Mouse (Mus musculus): ENCODE data around the gene Mtcl1. TPM values are rescaled to one million over a fixed set of nuclear protein-coding genes. Genes with fewer than 3 reads are reported as not detected.
"Not testable (repeated sequence)": the region's sequence is repeated elsewhere in the genome, so short reads cannot be mapped to it uniquely, and the experiment has no call there.

The Mtcl1 gene
- polyA plus RNA-seq, 1 experiment from 2014 or later = 0.83 TPM

GRCm38 (mm10) chr17:66447007-66447312, 2.6 kb downstream of the Mtcl1 start:
- 66% methylated on average over 7 of the region's 7 CpGs for WGBS
- Histone ChIP-seq H3K4me3 (peak overlapping the region; percentile 85), H3K4me1 (replicated peaks) (peaks cover 27% of the 10 kb centered on the region), H3K4me2 (peak overlapping the region; percentile 100), H3K27ac (no peak overlapping the region), H3K36me3 (no peaks in the 10 kb centered on the region), H3K9me3 (replicated peaks) (no peaks in the 10 kb centered on the region), H3K9ac (no peak overlapping the region), H3K27me3 (peaks cover 48% of the 10 kb centered on the region)
- no peak for ATAC-seq (replicated peaks; ENCODE audit: insufficient number of reproducible peaks, insufficient read depth, low FRiP score, low read depth)

GRCm38 (mm10) chr17:66446196-66447006, 3.1 kb downstream of the Mtcl1 start:
- peak overlapping the region; percentile 100; the same call in 1 of the 2 replicates for H3K4me2 ChIP-seq
- H3K36me3 ChIP-seq = no peaks in the 10 kb centered on the region
- no peak overlapping the region for H3K9ac ChIP-seq
- 62% methylated on average over 7 of the region's 7 CpGs for WGBS
- H3K4me3 ChIP-seq = 0 out of 2 replicates have a peak overlapping the region, but pooled peaks have one; percentile 85
- no peak overlapping the region for H3K27ac ChIP-seq
- no peaks in the 10 kb centered on the region for H3K9me3 ChIP-seq (replicated peaks)
- peaks cover 27% of the 10 kb centered on the region for H3K4me1 ChIP-seq (replicated peaks)
- H3K27me3 ChIP-seq = peaks cover 42% of the 10 kb centered on the region
- ATAC-seq (replicated peaks; ENCODE audit: insufficient number of reproducible peaks, insufficient read depth, low FRiP score, low read depth) = no peak

GRCm38 (mm10) chr17:66444059-66444700, 5.4 kb downstream of the Mtcl1 start:
- peaks cover 26% of the 10 kb centered on the region for H3K27me3 ChIP-seq
- H3K4me2 ChIP-seq = no peak overlapping the region
- WGBS = 71% methylated on average over 9 of the region's 9 CpGs
- no peaks in the 10 kb centered on the region for H3K36me3 ChIP-seq
- no peak for ATAC-seq (replicated peaks; ENCODE audit: insufficient number of reproducible peaks, insufficient read depth, low FRiP score, low read depth)
- H3K9ac ChIP-seq = no peak overlapping the region
- H3K4me1 ChIP-seq (replicated peaks) = peaks cover 14% of the 10 kb centered on the region
- H3K4me3 ChIP-seq = no peak overlapping the region
- no peaks in the 10 kb centered on the region for H3K9me3 ChIP-seq (replicated peaks)
- no peak overlapping the region for H3K27ac ChIP-seq

- Histone ChIP-seq H3K9me3 (replicated peaks) (no peaks in the 10 kb centered on the region), H3K4me2 (no peak overlapping the region)
Observed at GRCm38 (mm10) chr17:66439888-66440287, 9.7 kb downstream of the Mtcl1 start.

GRCm38 (mm10) chr17:66439051-66439753, 10.3 kb downstream of the Mtcl1 start:
- H3K27ac ChIP-seq = no peak overlapping the region
- H3K4me3 ChIP-seq = no peak overlapping the region
- 44% methylated on average over 11 of the region's 11 CpGs for WGBS
- H3K4me2 ChIP-seq = no peak overlapping the region
- no peaks in the 10 kb centered on the region for H3K4me1 ChIP-seq (replicated peaks)
- no peak overlapping the region for H3K9ac ChIP-seq
- H3K27me3 ChIP-seq = no peaks in the 10 kb centered on the region
- ATAC-seq (replicated peaks; ENCODE audit: insufficient number of reproducible peaks, insufficient read depth, low FRiP score, low read depth) = no peak
- H3K36me3 ChIP-seq = no peaks in the 10 kb centered on the region
- H3K9me3 ChIP-seq (replicated peaks) = no peaks in the 10 kb centered on the region

More at GRCm38 (mm10) chr17:66439888-66440287, 9.7 kb downstream of the Mtcl1 start:
- Histone ChIP-seq H3K27me3 (no peaks in the 10 kb centered on the region), H3K27ac (no peak overlapping the region), H3K4me3 (no peak overlapping the region), H3K4me1 (replicated peaks) (no peaks in the 10 kb centered on the region), H3K9ac (no peak overlapping the region), H3K36me3 (no peaks in the 10 kb centered on the region)
- WGBS = 79% methylated on average over 8 of the region's 8 CpGs
- no peak for ATAC-seq (replicated peaks; ENCODE audit: insufficient number of reproducible peaks, insufficient read depth, low FRiP score, low read depth)

- ATAC-seq (replicated peaks; ENCODE audit: insufficient number of reproducible peaks, insufficient read depth, low FRiP score, low read depth) = no peak
- Histone ChIP-seq H3K27ac (no peak overlapping the region), H3K9ac (no peak overlapping the region), H3K4me1 (replicated peaks) (no peaks in the 10 kb centered on the region), H3K4me2 (no peak overlapping the region), H3K9me3 (replicated peaks) (no peaks in the 10 kb centered on the region), H3K27me3 (no peaks in the 10 kb centered on the region), H3K36me3 (no peaks in the 10 kb centered on the region), H3K4me3 (no peak overlapping the region)
- WGBS = 81% methylated on average over 12 of the region's 12 CpGs
Observed at GRCm38 (mm10) chr17:66438137-66438536, 11.4 kb downstream of the Mtcl1 start.

GRCm38 (mm10) chr17:66436811-66437210, 12.7 kb downstream of the Mtcl1 start:
- Histone ChIP-seq H3K27ac (no peak overlapping the region), H3K9ac (no peak overlapping the region), H3K4me1 (replicated peaks) (no peaks in the 10 kb centered on the region), H3K4me3 (no peak overlapping the region), H3K4me2 (no peak overlapping the region), H3K9me3 (replicated peaks) (no peaks in the 10 kb centered on the region), H3K27me3 (no peaks in the 10 kb centered on the region), H3K36me3 (no peaks in the 10 kb centered on the region)
- WGBS = 79% methylated on average over 8 of the region's 8 CpGs
- ATAC-seq (replicated peaks; ENCODE audit: insufficient number of reproducible peaks, insufficient read depth, low FRiP score, low read depth) = no peak

GRCm38 (mm10) chr17:66435982-66436381, 13.6 kb downstream of the Mtcl1 start:
- WGBS = 91% methylated on average over 15 of the region's 15 CpGs
- no peaks in the 10 kb centered on the region for H3K9me3 ChIP-seq (replicated peaks)
- no peak overlapping the region for H3K4me2 ChIP-seq
- H3K4me1 ChIP-seq (replicated peaks) = no peaks in the 10 kb centered on the region
- no peaks in the 10 kb centered on the region for H3K36me3 ChIP-seq
- H3K9ac ChIP-seq = no peak overlapping the region
- no peak overlapping the region for H3K27ac ChIP-seq
- H3K4me3 ChIP-seq = no peak overlapping the region
- no peak for ATAC-seq (replicated peaks; ENCODE audit: insufficient number of reproducible peaks, insufficient read depth, low FRiP score, low read depth)
- H3K27me3 ChIP-seq = no peaks in the 10 kb centered on the region

GRCm38 (mm10) chr17:66435007-66435406, 14.5 kb downstream of the Mtcl1 start:
- Histone ChIP-seq H3K4me3 (no peak overlapping the region), H3K36me3 (no peaks in the 10 kb centered on the region), H3K27me3 (no peaks in the 10 kb centered on the region), H3K4me2 (no peak overlapping the region), H3K27ac (no peak overlapping the region), H3K9me3 (replicated peaks) (no peaks in the 10 kb centered on the region), H3K9ac (no peak overlapping the region), H3K4me1 (replicated peaks) (no peaks in the 10 kb centered on the region)
- no peak for ATAC-seq (replicated peaks; ENCODE audit: insufficient number of reproducible peaks, insufficient read depth, low FRiP score, low read depth)
- 90% methylated on average over 14 of the region's 14 CpGs for WGBS

GRCm38 (mm10) chr17:66434566-66434965, 15.0 kb downstream of the Mtcl1 start:
- no peak overlapping the region for H3K4me3 ChIP-seq
- ATAC-seq (replicated peaks; ENCODE audit: insufficient number of reproducible peaks, insufficient read depth, low FRiP score, low read depth) = no peak
- H3K27ac ChIP-seq = no peak overlapping the region
- no peaks in the 10 kb centered on the region for H3K4me1 ChIP-seq (replicated peaks)
- no peak overlapping the region for H3K4me2 ChIP-seq
- no peaks in the 10 kb centered on the region for H3K36me3 ChIP-seq
- H3K9ac ChIP-seq = no peak overlapping the region
- no peaks in the 10 kb centered on the region for H3K27me3 ChIP-seq
- WGBS = 82% methylated on average over 7 of the region's 7 CpGs
- H3K9me3 ChIP-seq (replicated peaks) = no peaks in the 10 kb centered on the region

- not testable (repeated sequence) for H3K9me3 ChIP-seq (replicated peaks); H3K9ac ChIP-seq; ATAC-seq (replicated peaks; ENCODE audit: insufficient number of reproducible peaks, insufficient read depth, low FRiP score, low read depth); H3K27me3 ChIP-seq; H3K4me1 ChIP-seq (replicated peaks); H3K27ac ChIP-seq; H3K4me2 ChIP-seq; H3K36me3 ChIP-seq; H3K4me3 ChIP-seq
- WGBS = 90% methylated on average over 4 of the region's 4 CpGs
Observed at GRCm38 (mm10) chr17:66424601-66425000, 24.9 kb downstream of the Mtcl1 start.
